In genomic region chr2:14055566-14056331, GRCm38 (mm10) we compare ENCODE assay signal across 8 mouse cellular contexts. TPM values are rescaled to one million over a fixed set of nuclear protein-coding genes. Genes with fewer than 3 reads are reported as not detected.
DNase-seq lines count a peak whose midpoint lies in the region; ATAC-seq and TF ChIP-seq lines count a peak whose summit lies in the region.

TSS of gene Hacd1 (minus strand) at chr2:14056135.

- H3K36me3 ChIP-seq in forebrain, embryonic 16.5 days (ENCODE audit: control insufficient read depth, insufficient read depth), result no peaks in the 10 kb centered on the region
- no peaks in the 10 kb centered on the region for H3K36me3 ChIP-seq in lung, embryonic 15.5 days
- H3K36me3 ChIP-seq in thymus, adult 2 months (ENCODE audit: control insufficient read depth, insufficient read depth, low read length), result no peaks in the 10 kb centered on the region

- peak; percentile 91 for ATAC-seq in forebrain, embryonic 16.5 days
- ATAC-seq in lung, embryonic 15.5 days (ENCODE audit: borderline replicate concordance, extremely low read depth, low FRiP score, low TSS enrichment), result peak; percentile 90

- H3K4me1 ChIP-seq in forebrain, embryonic 16.5 days (replicated peaks; ENCODE audit: control insufficient read depth, insufficient read depth, low read length), result peaks cover 9% of the 10 kb centered on the region
- H3K4me1 ChIP-seq in lung, embryonic 15.5 days, result peaks cover 10% of the 10 kb centered on the region; the same call in 1 of the 2 replicates
- peaks cover 13% of the 10 kb centered on the region for H3K4me1 ChIP-seq in thymus, adult 2 months (replicated peaks; ENCODE audit: control insufficient read depth, insufficient read depth, low read length)

- peak within 1 kb of the TSS; percentile 93 for H3K9ac ChIP-seq in forebrain, embryonic 16.5 days (replicated peaks; ENCODE audit: low read depth, low read length)
- peak within 1 kb of the TSS; percentile 67 for H3K9ac ChIP-seq in lung, embryonic 15.5 days

- no peaks in the 10 kb centered on the region for H3K9me3 ChIP-seq in forebrain, embryonic 16.5 days (ENCODE audit: control insufficient read depth, low read length)
- H3K9me3 ChIP-seq in lung, embryonic 15.5 days, result no peaks in the 10 kb centered on the region

- no peak for TF ChIP-seq POLR2A in thymus, adult 2 months (IDR thresholded peaks at IDR 0.05; ENCODE audit: control insufficient read depth, extremely low read depth, insufficient read depth, low read length, poor library complexity)

- peak within 1 kb of the TSS; percentile 81 for H3K4me2 ChIP-seq in forebrain, embryonic 16.5 days (ENCODE audit: low read length)
- peak within 1 kb of the TSS; percentile 80 for H3K4me2 ChIP-seq in lung, embryonic 15.5 days

- intact Hi-C loops in heart, postnatal 25 days (cut with DNase I), result loop anchor here (1.0 to 10.0 kb wide), 2 partner anchors 18 to 89 kb away; no protein-coding TSS in a partner anchor

- H3K27ac ChIP-seq in forebrain, embryonic 16.5 days (ENCODE audit: low read length), result peak within 1 kb of the TSS; percentile 92
- H3K27ac ChIP-seq in lung, embryonic 15.5 days, result peak within 1 kb of the TSS; percentile 93
- no peak within 1 kb of the TSS for H3K27ac ChIP-seq in thymus, adult 2 months (ENCODE audit: control insufficient read depth, insufficient read depth, low read length)

- H3K27me3 ChIP-seq in forebrain, embryonic 16.5 days (replicated peaks; ENCODE audit: control insufficient read depth, insufficient read depth, low read length), result no peaks in the 10 kb centered on the region
- H3K27me3 ChIP-seq in lung, embryonic 15.5 days, result no peaks in the 10 kb centered on the region
- H3K27me3 ChIP-seq in thymus, adult 2 months (ENCODE audit: control insufficient read depth, insufficient read depth, low read length), result no peaks in the 10 kb centered on the region

- no peak for TF ChIP-seq CTCF in thymus, adult 2 months (IDR thresholded peaks at IDR 0.05; ENCODE audit: borderline replicate concordance, control insufficient read depth, extremely low read depth, insufficient read depth, low read length, poor library complexity)

- peak within 1 kb of the TSS; percentile 82 for H3K4me3 ChIP-seq in forebrain, embryonic 16.5 days (replicated peaks; ENCODE audit: low read length)
- peak within 1 kb of the TSS; percentile 83 for H3K4me3 ChIP-seq in lung, embryonic 15.5 days
- H3K4me3 ChIP-seq in thymus, adult 2 months (ENCODE audit: control insufficient read depth, insufficient read depth, low read length), result peak within 1 kb of the TSS; percentile 79

- under 1% methylated on average over 60 of the region's 101 CpGs for WGBS in forebrain, embryonic 16.5 days
- WGBS in lung, embryonic 15.5 days, result under 1% methylated on average over 90 of the region's 101 CpGs
- WGBS in thymus, adult 2 months, result 1% methylated on average over 101 of the region's 101 CpGs

- DNase-seq in ES-CJ7 (ENCODE audit: low read depth, low spot score), result peak; percentile 70
- peak; percentile 87 for DNase-seq in cerebellum, adult 11-12 months
- peak; percentile 61 for DNase-seq in heart, postnatal 25 days (ENCODE audit: low spot score)
- peak; percentile 47 to 77 for DNase-seq in layer of hippocampus, adult 8-10 months (ENCODE audit: low spot score in 2 of 2)
- DNase-seq in ovary, adult 18-20 months (ENCODE audit: low spot score), result peak; percentile 54
- DNase-seq in thymus, adult 2 months, result peak; percentile 85

RNA-seq across cellular contexts. Expression of gene Hacd1, which starts in this region (rescaled TPM):
- 57.2 and 58.4 TPM in 2 replicates for polyA plus RNA-seq in forebrain, embryonic 16.5 days (2015; fragmentation: Nextera tagmentation; extraction: Ambion mirVana)
- total RNA-seq in heart, postnatal 25 days (2021), result 100 to 1,000 TPM; 150 to 166 TPM
- 10 to 100 TPM; 11.3 to 16.5 (median 13.0) TPM for total RNA-seq in layer of hippocampus, adult 8-10 months (2022)
- polyA plus RNA-seq in lung, embryonic 15.5 days (2015; fragmentation: Nextera tagmentation; extraction: Ambion mirVana), result 87.7 and 94.3 TPM in 2 replicates
- 20.7 and 24.2 TPM in 2 replicates for polyA plus RNA-seq in thymus, adult 2 months (2012; rRNA removed)

Comparison
In these comparisons a context has a peak if more than half of its experiments do, and no peak if none do; other contexts are left out.
1. RNA of gene Hacd1 (total RNA-seq): 150 to 166 TPM in heart, postnatal 25 days; 11.3 to 16.5 TPM in layer of hippocampus, adult 8-10 months; every median in the first group is over 4 times any median in the second.
2. Peak in every context shown above with its lines, with median percentiles within 50 percentile points of each other: DNase-seq and H3K4me3 ChIP-seq.